ENCODE assay signal across 26 mouse cellular contexts in genomic region chr19:29891981-29892380, GRCm38 (mm10). TPM values are rescaled to one million over a fixed set of nuclear protein-coding genes. Genes with fewer than 3 reads are reported as not detected.
DNase-seq lines count a peak whose midpoint lies in the region; ATAC-seq and TF ChIP-seq lines count a peak whose summit lies in the region.
"Had no signal": no experiment of that assay in that cellular context is flagged by ENCODE, and none has a peak within 500 bp of the region (broad histone marks: within the 10 kb centered on the region; RNA-seq: fewer than 3 reads in every experiment).

No protein-coding gene starts in this region.

- no peak overlapping the region for H3K4me2 ChIP-seq in heart, embryonic 11.5 days
- no peak overlapping the region for H3K4me2 ChIP-seq in myocyte (ENCODE audit: low read depth)
- H3K4me2 ChIP-seq: forebrain, embryonic 13.5 days; heart, embryonic 13.5 days; hindbrain, embryonic 13.5 days; midbrain, embryonic 13.5 days; stomach, embryonic 15.5 days had no signal

- no peaks in the 10 kb centered on the region for H3K36me3 ChIP-seq in heart, embryonic 11.5 days (ENCODE audit: control insufficient read depth, insufficient read depth, low read length)
- no peaks in the 10 kb centered on the region for H3K36me3 ChIP-seq in myocyte (ENCODE audit: control insufficient read depth, insufficient read depth)
- H3K36me3 ChIP-seq: heart, embryonic 13.5 days; hindbrain, embryonic 13.5 days; midbrain, embryonic 13.5 days; stomach, embryonic 15.5 days had no signal

- H3K4me3 ChIP-seq in heart, embryonic 11.5 days (ENCODE audit: low read depth, low read length), result no peak overlapping the region
- H3K4me3 ChIP-seq in myocyte, result no peak overlapping the region
- H3K4me3 ChIP-seq: forebrain, embryonic 13.5 days; heart, embryonic 13.5 days; hindbrain, embryonic 13.5 days; midbrain, embryonic 13.5 days; stomach, embryonic 15.5 days had no signal

- no peaks in the 10 kb centered on the region for H3K79me2 ChIP-seq in myocyte (ENCODE audit: control insufficient read depth, insufficient read depth)

- H3K27me3 ChIP-seq in heart, embryonic 11.5 days (ENCODE audit: control insufficient read depth, insufficient read depth, low read length), result no peaks in the 10 kb centered on the region
- no peaks in the 10 kb centered on the region for H3K27me3 ChIP-seq in myocyte (ENCODE audit: control insufficient read depth, insufficient read depth, insufficient read length)
- H3K27me3 ChIP-seq: forebrain, embryonic 13.5 days; heart, embryonic 13.5 days; hindbrain, embryonic 13.5 days; midbrain, embryonic 13.5 days; stomach, embryonic 15.5 days had no signal

- no peak overlapping the region for H3ac ChIP-seq in myocyte (ENCODE audit: control insufficient read depth, insufficient read length)

- no peak for ATAC-seq in heart, embryonic 11.5 days (replicated peaks; ENCODE audit: insufficient number of reproducible peaks, low FRiP score, low TSS enrichment)
- ATAC-seq: forebrain, embryonic 13.5 days; intestine, postnatal 0 days; midbrain, embryonic 13.5 days had no signal

- 63% methylated on average over 4 of the region's 4 CpGs for WGBS in heart, embryonic 11.5 days (ENCODE audit: insufficient replicate concordance)

- H3K27ac ChIP-seq in heart, embryonic 11.5 days (ENCODE audit: low read depth, low read length), result no peak overlapping the region
- H3K27ac ChIP-seq: forebrain, embryonic 13.5 days; heart, embryonic 13.5 days; hindbrain, embryonic 13.5 days; liver, embryonic 14.5 days; macrophage; midbrain, embryonic 13.5 days; stomach, embryonic 15.5 days had no signal

- DNase-seq in heart, adult 11 months, result peak; percentile 95
- peak; percentile 21 for DNase-seq in urinary bladder, postnatal 14 days (ENCODE audit: low spot score)
- no peak for DNase-seq in urinary bladder, postnatal 10 days (ENCODE audit: low spot score)
- DNase-seq in cerebellum, adult 11-12 months, result no peak
- DNase-seq in right cerebral cortex, adult 2 months (ENCODE audit: low spot score in 2 of 2), result no peak
- DNase-seq: adrenal gland, postnatal 25 days; cerebellum, adult 2 months; cerebellum, postnatal 36 days; kidney, adult 9 months; kidney, postnatal 25 days; liver; lung, adult 2 months; lung, postnatal 10 days; right cerebral cortex, postnatal 14 days; thymus, adult 18-20 months; thymus, postnatal 36 days had no signal

- no peak for TF ChIP-seq POLR2A in myocyte (IDR thresholded peaks at IDR 0.05; ENCODE audit: insufficient read length, low read depth)

- H3K9me3 ChIP-seq in heart, embryonic 11.5 days (replicated peaks; ENCODE audit: control insufficient read depth, low read length), result no peaks in the 10 kb centered on the region
- H3K9me3 ChIP-seq: forebrain, embryonic 13.5 days; heart, embryonic 13.5 days; hindbrain, embryonic 13.5 days; midbrain, embryonic 13.5 days; stomach, embryonic 15.5 days had no signal

- no peaks in the 10 kb centered on the region for H3K4me1 ChIP-seq in heart, embryonic 11.5 days (ENCODE audit: control insufficient read depth, insufficient read depth, low read length)
- H3K4me1 ChIP-seq: forebrain, embryonic 13.5 days; heart, embryonic 13.5 days; stomach, embryonic 15.5 days had no signal

- H3K9ac ChIP-seq in heart, embryonic 11.5 days (ENCODE audit: low read depth, low read length), result no peak overlapping the region
- H3K9ac ChIP-seq: forebrain, embryonic 13.5 days; heart, embryonic 13.5 days; hindbrain, embryonic 13.5 days; liver, embryonic 14.5 days; midbrain, embryonic 13.5 days; stomach, embryonic 15.5 days had no signal

TF ChIP-seq in myocyte, 11 proteins besides CTCF, POLR2A, EP300 and RAD21:
- TF ChIP-seq MYOD1 (IDR thresholded peaks at IDR 0.05; ENCODE audit: control insufficient read depth in 1 of 3, insufficient read length in 2 of 3, low read depth in 2 of 3) (peak in 2 of 3 experiments; percentile 17 to 28), REST (IDR thresholded peaks at IDR 0.05; ENCODE audit: insufficient read depth, insufficient read length) (no peak)

RNA-seq across cellular contexts. Expression of gene Il33, which starts 32.9 kb away (rescaled TPM):
- 1.3 and 3.1 TPM in 2 replicates for polyA plus RNA-seq in heart, embryonic 11.5 days (2014; fragmentation: Nextera tagmentation; extraction: Ambion mirVana)
- 1.4 TPM for polyA plus RNA-seq in myocyte (2012; fragmentation: generic; extraction: Trizol)
- polyA plus RNA-seq: macrophage had no signal

Comparison
In these comparisons a context has a peak if more than half of its experiments do, and no peak if none do; other contexts are left out.
1. DNase-seq: peak in heart, adult 11 months (single experiment) and urinary bladder, postnatal 14 days (single experiment); none in urinary bladder, postnatal 10 days (single experiment), cerebellum, adult 11-12 months (single experiment) and right cerebral cortex, adult 2 months (0 of 2).